Mouse (Mus musculus) kidney, adult 11 months (tissue): Measurements from ENCODE around the gene Plaur.
"Not testable (repeated sequence)": the region's sequence is repeated elsewhere in the genome, so short reads cannot be mapped to it uniquely, and the experiment has no call there.

Experiments
- DNase-seq: peaks from one replicate; pipeline ENCODE4 v3.0.0; 2022

Plaur gene

DNA sequence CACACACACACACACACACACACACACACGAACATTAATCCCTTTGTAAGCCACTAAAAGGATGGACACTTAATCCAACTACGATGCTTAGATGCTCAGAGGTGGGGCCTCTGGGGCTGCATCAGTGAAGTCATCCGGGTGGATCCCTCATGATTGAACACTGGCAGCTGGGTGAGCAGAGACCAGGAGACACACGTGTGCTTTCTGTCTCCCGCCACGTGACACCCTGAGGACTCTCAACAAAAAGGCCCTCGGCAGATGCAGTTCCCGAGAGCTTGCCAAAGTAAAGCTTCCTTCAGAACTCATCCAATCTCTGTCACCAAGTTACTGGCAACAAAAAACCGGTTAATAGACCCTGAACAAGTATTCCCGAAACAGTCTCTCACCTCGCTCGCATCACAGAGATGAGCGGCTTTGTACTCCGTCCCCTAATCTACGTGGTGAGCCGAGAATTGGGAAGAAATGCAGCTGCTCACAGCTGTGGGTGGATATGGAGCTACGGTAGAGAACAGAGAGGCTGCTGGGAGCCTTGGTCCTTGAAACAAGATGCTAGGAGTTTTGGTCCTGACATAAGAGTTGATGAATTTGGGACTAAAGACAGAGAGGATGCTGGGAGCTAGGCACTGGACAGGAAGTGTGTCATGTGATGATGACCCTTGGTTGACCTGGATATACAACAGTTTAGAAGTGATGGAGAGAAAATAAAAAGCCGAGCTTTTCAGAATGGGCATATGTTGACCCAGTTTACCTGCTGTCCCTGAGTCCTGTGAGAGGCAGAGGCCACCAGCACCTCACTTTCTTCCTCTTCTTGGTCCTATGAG lies 18.0 kb downstream of the Plaur start:
- DNase-seq, result no peak

DNA sequence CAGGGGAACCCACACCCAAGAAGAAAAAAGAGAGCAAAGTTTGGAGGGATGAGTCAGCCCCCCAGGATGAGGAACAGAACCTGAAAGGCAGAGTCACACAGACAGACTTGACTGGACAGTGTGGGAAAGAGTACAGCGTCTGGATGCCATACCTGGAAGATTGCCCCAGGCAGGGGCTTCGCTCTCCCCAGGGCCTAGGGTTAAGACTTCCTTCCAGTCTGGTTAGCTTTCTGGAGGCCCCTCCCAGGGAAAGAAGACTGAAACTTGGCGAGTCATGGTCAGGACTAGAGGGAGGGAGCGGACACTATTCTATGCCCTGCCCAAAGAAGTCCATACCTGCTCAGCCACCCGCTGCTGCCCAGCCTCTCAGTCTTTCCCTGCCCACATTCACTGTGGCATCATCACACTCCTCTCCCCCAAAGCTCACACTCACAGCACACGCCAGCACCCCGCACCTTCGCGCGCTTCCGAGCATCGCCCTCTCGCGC lies 18.7 kb downstream of the Plaur start:
- DNase-seq, result no peak

DNA sequence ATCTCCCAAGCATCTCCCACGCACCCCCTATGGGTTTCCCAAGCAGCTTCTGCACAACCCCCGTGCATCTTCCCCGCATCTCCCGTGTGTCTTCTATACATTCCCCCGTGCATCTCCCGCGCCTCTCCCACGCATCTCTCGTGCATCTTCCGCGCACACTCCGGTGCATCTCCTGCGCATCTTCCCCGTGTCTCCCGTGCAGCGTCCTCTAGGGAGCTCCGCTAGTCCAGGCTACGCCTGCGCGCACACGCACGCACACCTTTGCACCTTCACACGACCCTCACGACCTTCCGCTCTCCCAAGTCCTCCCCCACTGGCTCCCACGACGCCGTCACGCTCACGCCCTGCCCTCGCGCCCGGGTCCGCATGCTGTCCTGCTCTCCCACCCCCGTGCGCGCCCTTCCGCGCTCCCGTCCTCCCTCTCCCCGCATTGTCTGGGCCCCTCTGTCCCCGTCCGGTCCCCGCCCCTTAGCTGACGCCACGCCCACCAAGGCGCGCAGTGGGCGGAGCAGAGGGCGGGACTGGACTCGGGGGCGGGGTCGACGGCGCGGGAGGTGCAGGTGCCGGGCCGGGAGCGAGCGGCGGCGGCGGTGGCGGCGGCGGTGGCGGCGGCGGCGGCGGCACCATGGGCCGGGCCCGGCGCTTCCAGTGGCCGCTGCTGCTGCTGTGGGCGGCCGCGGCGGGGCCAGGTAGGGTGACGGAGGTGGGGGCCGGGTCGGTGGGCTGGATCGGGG lies 19.4 kb downstream of the Plaur start, which contains the start of gene Cadm4:
Cadm4 (plus strand) TSS at position 550 of the 734 bp plus-strand sequence.
- DNase-seq, result peak; percentile 78

DNA sequence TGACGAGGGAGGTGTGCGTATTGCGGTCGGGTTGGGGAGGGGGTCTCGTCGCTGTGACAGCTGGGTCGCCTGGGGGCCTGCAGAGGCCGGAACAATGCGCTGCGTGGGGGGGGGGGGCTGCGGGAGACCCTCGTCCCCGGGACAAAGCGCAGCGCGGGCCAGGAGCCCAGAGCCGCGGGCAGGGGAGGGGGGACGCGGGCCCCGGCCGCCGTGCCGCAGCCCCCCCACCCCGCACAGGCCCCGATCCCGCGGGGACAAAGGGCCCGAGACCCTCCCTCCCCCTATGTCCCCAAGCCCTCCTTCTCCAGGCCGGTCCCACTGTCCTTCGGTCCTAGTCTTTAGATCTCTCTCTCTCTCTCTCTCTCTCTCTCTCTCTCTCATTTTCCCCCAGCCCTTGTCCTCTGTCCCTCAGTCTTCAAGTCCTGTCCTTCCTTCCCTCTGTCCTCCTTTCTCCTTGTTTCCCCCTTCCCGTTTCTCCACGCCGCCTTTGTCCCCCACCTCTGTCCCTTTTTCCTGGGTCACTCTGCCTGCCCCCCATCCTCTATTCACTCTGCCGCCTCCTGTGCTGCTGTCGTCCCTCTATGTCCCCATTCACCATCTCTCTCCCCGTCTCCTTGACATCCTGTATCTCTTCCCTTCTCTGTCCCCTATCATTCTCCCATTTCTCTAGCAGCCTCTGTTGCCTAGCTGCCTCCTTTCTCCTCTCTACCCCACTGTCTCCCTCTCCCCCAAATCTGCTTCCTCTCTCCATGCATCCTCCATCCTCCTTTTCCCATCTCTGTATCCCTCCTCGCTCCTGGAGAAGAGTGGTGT lies 20.1 kb downstream of the Plaur start:
- no peak for DNase-seq

DNA sequence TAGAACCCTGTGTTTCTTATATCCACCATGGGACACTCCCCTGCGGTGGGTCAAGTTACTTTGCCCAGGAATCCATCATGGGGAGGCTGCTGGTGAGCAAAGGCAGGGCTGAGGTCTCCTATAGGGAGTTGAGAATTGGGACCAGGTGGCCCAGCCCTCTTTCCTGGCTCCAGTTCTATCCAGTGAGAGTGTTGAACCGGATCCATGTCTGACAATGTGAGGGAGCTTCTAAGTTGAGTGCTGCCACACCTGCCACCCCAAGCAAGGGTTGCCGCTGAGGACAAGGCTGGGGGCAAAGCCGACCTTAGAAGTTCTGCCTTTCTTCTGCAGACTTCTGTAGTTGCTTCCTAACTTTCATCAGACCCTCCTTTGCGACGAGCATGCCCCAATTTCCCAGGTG lies 21.0 kb downstream of the Plaur start:
- not testable (repeated sequence) for DNase-seq

DNA sequence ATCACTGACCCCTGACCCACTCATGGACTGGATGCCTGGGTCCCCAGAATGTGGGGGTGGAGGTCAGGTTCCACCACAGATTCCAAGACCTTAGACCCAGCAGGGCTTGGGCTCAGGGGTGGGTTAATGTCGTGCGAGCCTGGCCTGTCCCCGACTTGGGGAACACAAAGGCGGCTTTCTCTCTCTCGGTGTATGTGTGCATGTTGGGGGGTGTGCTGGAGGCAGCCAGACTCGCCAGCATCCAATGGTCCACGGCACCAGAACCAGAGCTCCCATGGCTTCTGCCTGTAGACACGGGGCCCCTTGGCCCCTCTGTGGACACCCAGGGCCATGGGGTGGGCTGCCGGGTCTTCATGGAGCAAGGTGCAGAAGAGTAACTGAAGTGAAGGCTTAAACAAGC lies 23.2 kb downstream of the Plaur start:
- no peak for DNase-seq

DNA sequence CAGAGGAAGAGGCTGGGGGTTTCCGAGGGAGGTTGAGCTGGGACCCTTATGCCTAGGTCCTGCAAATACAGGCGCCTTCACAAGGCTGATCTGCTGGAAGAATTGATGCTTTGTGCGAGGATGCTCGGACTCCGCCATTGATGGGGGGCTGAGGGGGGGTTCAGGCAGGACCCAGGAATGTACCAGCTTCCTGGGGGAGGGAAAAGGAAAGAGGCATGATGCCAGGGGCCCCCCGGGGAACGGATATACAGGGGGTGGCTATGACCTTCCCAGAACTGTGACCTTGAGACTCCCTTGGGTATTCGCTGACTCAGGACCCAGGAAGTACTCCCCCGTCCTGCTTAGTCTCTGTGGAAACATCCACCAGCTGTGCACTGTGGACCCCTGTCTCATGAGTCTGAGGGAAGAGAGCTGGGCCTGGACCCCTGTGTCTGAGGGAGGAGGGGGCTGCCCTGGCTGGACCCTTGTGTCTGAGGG lies 24.4 kb downstream of the Plaur start:
- DNase-seq, result no peak

DNA sequence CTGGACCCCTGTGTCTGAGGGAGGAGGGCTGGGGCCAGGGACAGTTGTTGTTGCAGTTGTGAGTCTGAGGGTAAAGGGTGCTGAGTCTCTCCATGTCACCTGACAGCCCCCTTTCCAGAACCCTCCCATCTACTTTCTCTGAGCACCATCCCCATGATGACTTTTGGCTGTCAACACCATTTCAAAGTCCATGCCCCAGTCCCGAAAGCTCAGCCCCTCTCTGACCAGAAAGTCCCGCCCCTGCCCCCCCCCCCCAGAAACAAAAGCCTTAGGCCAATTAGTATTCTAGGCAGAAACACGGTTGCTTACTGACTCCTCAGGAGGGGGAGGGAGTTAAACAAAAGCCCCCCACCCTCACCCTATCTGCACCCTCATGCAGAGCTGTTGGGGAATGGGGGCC lies 25.1 kb downstream of the Plaur start:
- DNase-seq, result no peak

DNA sequence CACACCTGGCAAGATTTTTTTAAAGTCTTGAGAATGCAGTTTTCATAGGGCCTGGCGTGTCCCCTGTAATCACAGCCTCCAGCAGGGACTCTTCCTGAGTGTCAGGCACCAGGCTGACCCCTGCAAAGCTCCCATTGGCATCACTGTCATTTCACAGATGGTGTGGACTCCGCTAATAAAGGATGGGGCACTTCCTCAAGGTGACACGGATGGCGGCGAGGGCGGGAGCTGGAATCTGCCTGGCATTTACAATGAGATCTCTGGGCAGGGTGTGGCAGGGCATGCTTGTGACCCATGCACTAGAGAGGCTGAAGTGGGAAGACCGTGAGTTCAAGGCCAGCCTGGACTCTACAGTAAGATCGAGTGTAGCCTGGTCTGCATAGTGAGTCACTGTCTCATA lies 26.0 kb downstream of the Plaur start:
- DNase-seq, result no peak

DNA sequence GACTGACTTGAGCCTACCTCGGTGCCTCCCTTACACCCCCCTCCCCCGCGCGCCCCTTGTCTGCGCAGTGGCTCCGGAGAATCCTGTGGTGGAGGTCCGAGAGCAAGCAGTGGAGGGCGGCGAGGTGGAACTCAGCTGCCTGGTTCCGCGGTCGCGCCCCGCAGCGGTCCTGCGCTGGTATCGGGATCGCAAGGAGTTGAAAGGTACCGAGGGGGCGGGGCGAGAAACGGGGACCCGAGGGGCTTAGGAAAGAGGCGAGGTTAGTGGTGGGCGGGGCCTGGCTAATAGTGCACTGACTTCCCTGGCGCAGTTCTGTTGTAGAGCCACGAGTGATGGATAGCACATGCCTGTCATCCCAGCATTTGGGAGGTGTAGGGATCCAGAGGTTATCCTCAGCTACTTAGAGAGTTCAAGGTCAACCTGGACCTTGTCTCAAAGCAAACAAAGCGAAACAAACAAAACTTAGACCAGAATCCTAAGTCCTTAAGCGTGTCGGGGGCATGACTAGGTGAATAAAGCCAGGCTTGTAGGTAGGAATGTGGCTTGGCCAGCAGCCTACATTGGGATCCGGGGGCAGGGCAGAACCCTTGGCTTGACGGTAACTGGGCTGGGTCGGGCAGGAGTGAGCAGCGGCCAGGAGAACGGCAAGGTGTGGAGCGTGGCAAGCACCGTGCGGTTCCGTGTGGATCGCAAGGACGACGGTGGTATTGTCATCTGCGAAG lies 37.7 kb downstream of the Plaur start:
- DNase-seq, result peak; percentile 58

DNA sequence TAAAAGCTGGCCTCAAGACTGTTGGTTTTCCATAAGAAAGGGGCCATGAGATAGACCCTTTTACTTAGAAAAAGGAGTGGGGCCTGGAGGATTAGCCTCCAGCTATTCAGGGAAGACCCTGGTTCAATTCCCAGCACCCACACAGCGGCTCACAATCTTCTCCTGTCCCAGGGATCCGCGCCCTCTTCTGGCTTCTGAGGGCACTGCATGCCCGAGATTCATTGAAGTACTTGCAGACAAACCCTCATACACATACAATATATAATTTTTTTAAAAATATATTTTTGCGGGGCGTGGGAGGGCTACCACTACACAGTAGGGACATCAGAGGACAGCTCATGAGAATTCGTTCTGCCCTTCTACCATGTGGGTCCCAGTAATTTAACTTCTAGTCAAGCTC lies 38.6 kb downstream of the Plaur start:
- DNase-seq, result no peak

DNA sequence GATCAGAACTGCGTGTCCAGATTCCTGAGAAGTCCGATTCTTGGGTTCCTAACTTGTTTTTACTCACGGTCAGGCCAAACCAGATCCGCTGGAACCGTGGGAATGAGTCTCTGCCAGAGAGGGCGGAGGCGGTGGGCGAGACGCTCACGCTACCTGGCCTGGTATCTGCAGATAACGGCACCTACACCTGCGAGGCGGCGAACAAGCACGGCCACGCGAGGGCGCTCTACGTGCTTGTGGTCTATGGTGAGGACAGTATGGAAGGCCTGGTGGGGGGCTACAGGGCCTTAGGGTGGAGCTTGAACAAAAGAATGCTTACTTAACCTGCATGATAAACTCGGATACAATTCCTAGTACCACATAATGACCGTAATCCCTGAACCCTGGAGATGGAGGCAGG lies 39.2 kb downstream of the Plaur start:
- no peak for DNase-seq

DNA sequence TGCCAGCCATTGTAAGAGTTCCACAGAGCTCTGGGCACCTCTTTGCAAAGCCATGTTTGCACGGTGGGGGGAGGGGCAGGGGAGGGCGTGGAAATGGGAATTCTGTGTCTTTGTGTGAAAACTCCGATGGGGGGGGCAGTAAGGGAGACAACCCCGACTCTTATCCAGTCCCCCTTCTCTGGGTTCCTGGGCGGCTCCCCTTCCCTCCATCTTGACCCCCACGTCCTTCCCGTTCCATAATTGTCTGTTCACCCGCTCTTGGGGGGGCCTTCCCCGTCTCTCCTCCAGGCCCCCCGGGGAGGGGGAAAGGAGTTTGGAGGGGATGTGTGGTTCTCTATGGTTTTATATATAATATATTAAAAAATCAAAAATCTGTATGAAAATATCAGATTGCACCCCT lies 41.7 kb downstream of the Plaur start:
- no peak for DNase-seq

DNA sequence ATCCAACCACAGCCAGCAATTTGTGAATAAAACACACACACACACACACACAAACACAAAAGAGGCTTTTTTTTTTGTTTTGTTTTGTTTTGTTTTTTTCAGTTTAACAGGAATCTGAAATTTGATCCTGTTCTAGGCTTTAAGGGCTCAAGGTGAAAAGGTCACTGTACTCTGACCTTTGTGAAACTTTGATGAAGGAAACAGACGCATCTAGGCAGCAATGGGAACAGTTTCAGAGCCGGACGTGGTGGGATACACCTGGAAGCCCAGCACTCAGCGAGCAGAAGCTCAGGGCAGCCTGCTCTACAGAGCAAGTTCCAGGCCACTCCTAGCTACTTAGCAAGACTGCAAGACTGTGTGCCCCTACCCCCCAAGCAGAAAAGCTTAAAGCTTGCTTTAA lies 42.6 kb downstream of the Plaur start:
- DNase-seq, result no peak

DNA sequence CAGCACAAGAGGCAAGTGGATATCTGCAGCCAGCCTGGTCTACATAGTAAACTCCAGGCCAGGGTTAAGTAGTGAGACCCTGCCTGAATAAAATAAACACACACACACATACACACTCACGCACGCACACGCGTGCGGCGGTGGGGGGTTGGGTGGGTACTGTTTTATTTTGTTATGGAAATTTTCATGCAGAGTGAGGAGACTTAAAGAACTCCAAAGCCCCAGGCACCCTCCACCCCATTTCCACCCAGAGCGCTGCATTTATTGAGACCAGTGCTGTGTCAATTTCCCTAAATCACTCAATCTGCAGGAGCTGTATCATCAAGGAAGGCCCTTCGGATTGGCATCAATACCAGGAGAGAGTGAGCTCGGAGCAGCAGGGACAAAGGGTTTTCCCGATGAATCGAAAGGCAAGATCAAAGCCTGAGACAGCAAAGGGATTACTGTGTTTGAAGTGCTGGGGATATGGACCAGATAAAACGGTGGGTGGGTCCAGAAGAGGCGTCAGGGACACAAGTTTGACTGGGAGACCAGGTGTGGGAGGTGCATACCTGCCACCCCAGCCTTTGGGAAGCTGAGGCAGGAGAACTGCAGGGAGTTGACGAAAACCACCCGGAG lies 43.3 kb downstream of the Plaur start:
- DNase-seq, result no peak

DNA sequence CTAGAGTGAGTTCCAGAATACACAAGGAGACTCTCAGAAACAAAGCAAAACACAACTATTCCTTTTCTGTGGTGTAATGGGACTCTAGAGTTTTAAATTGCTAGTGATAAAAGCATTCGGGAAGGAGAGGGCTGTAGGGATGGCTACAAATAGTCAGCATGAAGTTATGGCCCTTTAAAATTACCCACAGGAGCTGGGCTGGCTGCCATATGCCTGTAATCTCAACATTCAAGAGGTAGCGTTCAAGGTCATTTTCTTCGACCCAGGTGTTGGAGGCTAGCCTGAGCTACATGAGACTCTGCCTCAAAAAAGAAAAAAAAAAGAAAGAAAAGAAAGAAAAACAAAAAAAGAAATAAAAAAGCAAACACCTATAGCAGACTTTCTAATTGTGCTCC lies 43.8 kb downstream of the Plaur start:
- DNase-seq, result peak; percentile 49

DNA sequence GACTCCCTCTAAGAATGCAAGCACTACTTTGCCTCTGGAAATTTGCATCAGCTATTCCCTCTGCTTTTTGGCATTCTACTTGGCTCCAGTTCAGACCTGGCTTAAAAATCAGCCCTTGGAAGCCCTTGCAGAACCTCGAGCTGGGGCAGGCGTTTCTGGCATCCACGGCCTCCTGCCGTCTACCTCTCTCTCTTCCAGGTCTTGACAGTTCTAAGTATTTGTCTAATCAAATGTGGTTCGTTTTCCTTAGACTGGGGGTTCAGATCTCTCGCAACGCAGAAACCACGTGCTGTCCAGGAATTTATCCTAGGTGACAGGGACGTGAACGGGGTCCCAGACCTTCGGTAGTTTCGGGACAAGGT lies 44.2 kb downstream of the Plaur start:
- DNase-seq, result peak; percentile 76

DNA sequence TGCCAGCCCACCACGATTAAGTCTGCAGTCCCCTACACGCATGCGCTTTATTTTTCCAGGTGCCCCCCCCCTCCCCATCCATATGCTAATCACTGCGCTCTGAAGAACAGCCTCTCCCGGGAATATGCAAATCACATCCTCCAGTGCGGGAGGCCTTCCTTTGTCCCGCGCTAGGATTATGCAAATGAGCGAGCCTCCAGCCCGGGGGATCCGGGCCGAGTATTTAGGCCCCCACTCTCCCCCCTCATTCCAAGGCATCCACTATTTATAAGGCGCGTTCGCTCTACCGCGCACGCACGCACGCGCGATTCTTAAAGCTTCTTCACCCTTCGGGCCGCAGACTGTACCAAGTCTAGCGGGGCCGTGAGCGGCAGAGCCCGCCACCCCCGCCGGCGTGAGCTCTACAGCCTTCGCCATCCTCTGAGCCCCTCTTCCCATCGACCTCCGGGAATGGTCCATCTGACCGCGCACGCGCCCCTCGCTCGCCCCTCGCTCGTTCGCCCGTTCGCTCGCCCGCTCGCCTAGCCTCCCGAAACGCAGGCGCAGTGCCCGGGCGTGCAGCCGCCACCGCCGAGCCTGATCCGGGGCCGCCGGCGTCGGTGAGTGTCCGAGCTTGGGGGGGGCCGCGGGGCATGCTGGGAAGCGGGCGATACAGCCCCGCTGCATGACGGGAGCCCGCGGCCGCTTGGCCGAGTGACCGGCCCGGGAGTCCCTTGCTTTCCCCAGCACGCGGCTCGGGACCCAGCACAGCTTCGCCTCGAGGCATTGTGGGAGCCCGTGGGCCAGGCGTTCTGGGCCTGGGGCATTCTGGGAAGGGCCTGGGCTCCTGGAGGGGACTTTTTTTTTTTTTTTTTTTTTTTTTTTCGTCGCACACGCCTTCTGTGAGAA lies 44.8 kb downstream of the Plaur start, which contains the start of gene Zfp428:
Zfp428 (plus strand) TSS at position 169 of the 888 bp plus-strand sequence.
- peak; percentile 80 for DNase-seq

DNA sequence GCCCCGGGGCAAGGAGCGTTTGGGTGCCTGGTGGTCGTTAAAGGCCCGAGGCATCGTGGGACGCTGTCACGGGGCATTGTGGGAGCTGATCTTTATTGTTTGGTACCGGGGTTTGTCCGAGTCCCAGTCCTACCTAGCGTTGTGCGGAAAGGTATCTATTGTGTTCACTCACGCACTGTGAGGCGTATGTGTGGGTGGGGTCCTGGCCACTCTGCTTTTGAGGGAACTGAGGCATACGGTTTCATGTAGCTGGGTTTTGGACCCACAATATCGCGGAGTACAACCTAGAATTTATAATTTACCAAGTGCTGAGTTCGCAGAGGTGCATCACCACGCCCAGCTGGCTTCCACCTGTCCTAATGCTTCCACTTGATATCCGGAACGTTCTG lies 45.4 kb downstream of the Plaur start:
- DNase-seq, result peak; percentile 35

DNA sequence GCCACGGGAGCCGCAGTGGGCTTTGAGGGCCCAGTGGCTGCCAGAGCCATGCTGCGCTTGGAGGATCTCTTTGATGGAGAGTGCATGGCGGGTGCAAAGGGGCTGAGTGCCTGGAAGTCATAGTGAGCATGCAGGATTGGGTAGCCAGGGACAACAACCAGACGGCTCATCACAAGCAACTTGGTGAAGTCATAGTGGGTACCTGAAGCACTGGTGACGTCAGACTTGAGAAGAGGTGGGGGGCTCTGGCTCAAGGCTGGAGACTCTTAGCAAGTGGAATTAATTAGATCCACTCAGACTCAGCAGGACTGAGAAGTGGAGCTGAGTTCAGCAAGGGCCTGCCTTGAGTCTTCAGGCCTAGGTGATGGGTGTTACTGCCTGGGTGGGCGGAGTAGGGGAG lies 50.1 kb downstream of the Plaur start, which contains the start of gene AC161166.1:
AC161166.1 (minus strand) TSS at position 101 of the 400 bp plus-strand sequence.
- DNase-seq, result no peak

DNA sequence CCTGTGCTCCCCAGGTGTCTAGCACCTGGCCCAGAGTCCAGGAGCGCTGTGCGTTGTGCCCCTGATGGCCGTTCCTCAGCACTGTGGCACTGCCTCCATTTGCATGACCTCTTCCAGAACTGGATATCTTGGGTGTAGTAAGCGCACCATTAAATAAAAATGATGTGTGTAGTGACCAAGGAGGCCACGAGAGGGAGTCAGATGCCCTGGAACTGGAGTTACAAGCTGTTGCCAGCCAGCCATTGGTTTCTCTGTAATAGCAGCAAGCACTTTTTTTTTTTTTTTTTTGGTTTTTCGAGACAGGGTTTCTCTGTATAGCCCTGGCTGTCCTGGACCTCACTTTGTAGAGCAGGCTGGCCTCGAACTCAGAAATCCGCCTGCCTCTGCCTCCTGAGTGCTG lies 54.0 kb downstream of the Plaur start:
- DNase-seq, result not testable (repeated sequence)
